Mouse (Mus musculus) thymus, postnatal 0 days (tissue): ENCODE data around the gene Lrrc25. TPM values are rescaled to one million over a fixed set of nuclear protein-coding genes. Genes with fewer than 3 reads are reported as not detected.
"Not testable (repeated sequence)": the region's sequence is repeated elsewhere in the genome, so short reads cannot be mapped to it uniquely, and the experiment has no call there.

Experiments
- DNase-seq: peaks from one replicate; pipeline ENCODE4 v3.0.0-alpha.2; 2015; ENCODE audit warnings: low spot score
- polyA plus RNA-seq: library from polyadenylated mRNA; unstranded; fragments of >200 nt; fragmentation: Nextera tagmentation; extraction: Ambion mirVana; gene quantifications from 2 replicates; pipeline ENCODE4 v1.2.1, GENCODE M21; 2015

Gene Lrrc25
- polyA plus RNA-seq: 4.7 and 5.8 TPM in 2 replicates

- DNase-seq: no peak
Measured at GRCm38 (mm10) chr8:70615894-70616293, at the start of gene Lrrc25. TSS of gene Lrrc25 (plus strand) at chr8:70616155.

DNA sequence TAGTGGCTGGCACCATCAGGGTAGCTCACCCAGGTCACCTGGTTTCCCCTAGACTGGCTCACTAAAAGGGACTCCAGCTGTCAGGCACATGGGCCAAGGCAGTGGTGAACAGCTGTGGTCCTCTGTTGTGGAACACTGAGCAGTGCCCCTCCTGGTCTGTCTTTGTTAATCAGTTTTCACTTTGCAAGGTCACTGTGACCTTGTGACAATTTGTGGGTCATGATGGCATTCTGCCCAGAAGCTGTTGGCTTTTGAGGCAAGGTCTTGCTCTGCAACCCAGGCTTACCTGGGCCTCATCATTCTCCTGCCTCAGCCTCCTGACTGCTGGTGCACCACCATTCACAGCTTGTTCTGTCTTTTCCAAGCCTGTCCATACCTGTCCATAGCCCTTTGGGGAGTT lies 45.6 kb upstream of the Lrrc25 start:
- DNase-seq: no peak

- DNase-seq: no peak
Measured at GRCm38 (mm10) chr8:70570990-70571389, 45.0 kb upstream of the Lrrc25 start.

DNA sequence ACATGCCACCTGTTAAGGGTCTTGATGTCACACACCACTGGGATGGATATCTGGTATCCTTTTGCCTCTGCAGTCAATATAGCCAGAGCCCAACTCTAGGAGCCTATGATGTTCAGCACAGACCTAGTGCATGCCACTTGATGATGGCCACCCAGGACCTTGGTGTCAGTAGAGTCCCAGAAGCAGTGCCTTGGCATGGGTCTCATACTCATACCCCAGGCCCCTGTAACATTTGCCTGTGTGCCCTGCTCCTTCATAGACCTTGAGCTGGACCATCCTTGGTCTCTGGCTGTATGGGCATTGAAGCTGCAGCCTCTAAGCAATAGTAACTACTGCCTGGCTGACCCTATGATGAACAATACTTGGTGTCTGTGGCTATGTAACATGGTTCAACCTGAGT lies 41.7 kb upstream of the Lrrc25 start:
- no peak for DNase-seq

DNA sequence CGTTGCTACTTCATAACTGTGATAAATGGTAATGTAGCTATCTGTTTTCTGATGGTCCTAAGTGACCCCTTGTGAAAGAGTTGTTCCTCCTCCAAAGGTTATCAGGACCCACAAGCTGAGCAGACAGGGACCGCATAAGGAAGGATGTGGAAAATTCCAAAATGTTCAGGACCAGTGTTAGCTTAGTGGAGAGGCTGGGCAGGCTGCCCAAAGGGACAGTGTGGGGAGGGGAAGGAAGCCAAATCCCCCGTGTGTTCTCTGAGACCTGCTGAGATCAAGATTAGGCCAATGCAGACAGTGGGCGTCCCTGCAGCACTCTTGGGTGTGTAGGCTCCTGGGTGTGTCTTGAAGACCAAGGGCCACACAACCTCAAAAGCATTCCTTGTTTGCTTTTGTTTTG lies 41.0 kb upstream of the Lrrc25 start:
- no peak for DNase-seq

DNA sequence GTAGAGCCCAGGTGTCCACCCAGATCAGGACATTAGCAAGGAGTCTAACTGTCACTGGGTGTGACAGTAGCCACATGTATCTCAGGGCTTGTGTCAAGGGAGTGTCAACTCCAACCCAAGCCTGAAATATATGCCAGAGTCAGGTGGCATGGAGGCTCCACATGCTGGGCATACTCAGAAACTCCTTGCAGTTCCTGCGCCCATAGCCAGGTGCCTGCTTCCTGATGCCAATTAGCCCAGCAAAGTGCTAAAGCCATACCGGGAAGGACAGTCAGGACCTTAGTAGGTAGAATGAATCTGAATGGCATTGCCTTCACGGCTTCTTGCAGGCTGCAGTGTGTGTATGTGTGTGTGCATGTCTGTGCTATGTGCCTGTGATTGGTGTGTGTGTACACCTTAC lies 38.7 kb upstream of the Lrrc25 start:
- no peak for DNase-seq

GRCm38 (mm10) chr8:70583476-70584387 lies 32.2 kb upstream of the Lrrc25 start:
- DNase-seq: no peak

DNA sequence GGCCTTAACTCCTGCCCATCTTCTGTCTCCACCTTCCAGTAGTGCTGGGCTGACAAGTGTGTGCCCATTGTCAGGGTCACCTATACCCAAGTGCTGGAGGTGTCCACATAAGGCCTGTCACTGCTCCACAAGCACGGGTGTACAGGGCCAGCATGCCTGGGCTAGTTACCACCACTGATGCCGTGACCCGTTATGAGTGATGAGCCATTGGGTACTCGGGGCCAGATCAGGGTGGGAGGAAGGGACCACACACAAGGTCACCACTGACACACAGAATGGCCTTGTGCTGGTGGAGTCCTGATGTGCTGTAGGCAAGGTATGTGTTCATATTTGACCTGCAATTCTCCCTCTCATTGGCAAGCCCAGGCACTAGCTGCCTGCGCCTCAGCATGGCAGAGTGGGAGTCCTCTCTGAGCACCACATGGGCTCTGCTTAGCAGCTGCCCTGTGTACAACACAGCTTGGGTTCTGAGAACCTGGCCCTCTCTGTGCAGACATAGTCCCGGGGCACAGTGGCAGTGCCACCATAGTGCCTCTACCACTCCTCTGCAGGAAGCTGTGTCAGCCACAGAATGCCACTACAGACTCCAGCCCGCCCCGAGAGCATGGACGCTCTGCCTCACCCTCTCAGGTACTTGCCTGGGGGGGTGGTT lies 31.2 kb upstream of the Lrrc25 start:
- DNase-seq: no peak

DNA sequence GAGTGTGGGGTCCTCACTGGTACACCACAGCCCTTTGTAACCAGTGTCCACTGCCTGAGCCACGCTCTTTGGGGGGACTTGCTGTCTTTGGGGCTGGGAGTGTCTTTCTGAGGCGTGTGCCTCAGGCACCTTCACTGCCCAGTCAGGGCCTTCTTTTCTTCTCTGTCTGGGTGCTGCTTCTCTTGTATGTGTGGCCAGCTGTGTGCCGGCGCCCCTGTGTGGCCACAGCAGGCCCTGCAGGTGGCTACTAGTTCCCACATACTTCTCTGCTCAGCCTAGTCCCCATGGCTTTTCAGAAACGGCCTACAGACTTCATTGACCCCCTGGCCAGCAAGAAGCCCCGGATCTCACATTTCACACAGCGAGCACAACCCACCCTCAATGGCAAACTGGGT lies 30.7 kb upstream of the Lrrc25 start:
- peak; percentile 59 for DNase-seq

DNA sequence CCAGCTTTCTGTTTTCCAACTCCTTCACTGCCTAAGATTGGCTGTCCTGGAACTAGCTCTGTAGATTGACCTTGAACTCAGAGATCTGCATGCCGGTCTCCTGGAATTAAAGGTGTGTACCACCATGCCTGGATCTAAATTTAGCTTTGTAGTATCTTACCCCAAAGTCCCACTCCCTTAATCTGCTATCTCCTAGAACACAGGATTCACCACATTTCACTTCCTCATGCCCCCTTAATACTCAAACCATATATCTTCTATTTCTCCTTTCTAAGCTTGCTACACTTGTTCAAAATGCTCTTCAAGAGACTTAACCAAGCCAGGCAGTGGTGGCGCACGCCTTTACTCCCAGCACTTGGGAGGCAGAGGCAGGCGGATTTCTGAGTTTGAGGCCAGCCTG lies 28.0 kb upstream of the Lrrc25 start:
- DNase-seq: not testable (repeated sequence)

DNA sequence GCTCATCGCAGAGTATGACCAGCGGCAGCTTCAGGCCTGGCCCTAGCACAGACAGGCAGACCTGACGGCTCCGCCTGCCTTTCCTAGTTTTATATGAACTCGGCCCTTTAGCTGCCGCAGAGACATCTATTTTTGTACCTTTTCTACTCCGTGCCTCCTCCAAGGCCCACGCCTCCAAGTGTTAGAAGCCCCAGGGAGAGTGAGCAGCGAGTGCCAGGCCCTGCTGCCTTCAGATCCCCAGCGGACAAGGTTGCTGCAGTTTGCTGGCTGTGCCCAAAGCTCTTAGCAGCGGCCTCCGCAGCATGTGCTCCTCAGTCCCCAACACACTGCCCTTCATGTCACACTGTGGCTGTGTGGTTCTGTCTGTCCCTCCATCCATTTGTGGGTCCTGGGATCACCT lies 24.4 kb upstream of the Lrrc25 start:
- DNase-seq: no peak

GRCm38 (mm10) chr8:70593173-70593572 lies 22.8 kb upstream of the Lrrc25 start:
- no peak for DNase-seq

DNA sequence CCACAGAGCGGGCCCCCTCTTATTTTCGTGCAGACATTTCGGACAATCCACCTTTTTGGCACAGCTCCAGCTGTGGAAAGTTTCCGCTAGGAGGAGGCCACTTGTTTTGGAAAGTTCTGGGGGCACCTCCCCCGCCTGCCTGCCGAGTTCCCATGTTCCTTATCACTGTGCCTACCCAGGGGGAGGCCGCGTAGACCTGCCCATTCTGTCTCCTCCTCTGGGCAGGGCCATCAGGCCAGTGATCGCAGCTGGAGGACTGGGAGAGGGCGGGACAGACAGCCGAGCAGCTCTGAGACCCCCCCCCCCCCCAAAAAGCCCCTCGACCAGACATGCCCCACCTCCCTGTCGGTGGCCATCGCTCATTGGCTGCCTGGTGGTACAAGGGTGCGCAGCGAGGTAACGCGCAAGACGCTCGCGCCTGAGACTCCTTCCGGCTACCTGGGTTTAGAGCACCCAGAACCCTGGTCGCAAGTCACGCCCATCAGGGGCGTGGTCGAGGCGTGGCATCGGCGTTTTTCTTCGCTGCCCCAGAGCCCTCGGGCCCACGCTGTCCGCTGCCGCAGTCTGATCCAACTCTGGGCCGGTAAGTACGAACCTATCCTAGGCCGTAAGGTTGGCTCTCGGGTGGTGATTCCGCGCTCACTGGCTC lies 21.9 kb upstream of the Lrrc25 start, which contains the start of gene Isyna1:
Isyna1 (plus strand) TSS at position 413 of the 649 bp plus-strand sequence.
- DNase-seq: peak; percentile 94

- peak; percentile 32 for DNase-seq
Measured at GRCm38 (mm10) chr8:70594621-70595564, 21.1 kb upstream of the Lrrc25 start.

GRCm38 (mm10) chr8:70595811-70596210 lies 20.1 kb upstream of the Lrrc25 start:
- DNase-seq: no peak

DNA sequence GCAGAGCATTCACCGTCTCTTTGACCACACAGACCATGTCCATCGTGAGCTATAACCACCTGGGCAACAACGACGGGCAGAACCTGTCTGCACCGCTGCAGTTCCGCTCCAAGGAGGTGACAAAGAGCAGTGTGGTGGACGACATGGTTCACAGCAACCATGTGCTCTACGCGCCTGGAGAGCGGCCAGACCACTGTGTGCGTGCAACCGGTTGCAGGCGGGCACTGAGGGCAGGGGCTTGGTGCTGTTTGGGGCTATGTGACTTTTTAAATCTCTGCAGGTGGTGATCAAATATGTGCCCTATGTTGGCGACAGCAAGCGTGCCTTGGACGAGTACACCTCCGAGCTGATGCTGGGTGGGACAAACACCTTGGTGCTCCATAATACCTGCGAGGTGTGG lies 19.7 kb upstream of the Lrrc25 start:
- no peak for DNase-seq

DNA sequence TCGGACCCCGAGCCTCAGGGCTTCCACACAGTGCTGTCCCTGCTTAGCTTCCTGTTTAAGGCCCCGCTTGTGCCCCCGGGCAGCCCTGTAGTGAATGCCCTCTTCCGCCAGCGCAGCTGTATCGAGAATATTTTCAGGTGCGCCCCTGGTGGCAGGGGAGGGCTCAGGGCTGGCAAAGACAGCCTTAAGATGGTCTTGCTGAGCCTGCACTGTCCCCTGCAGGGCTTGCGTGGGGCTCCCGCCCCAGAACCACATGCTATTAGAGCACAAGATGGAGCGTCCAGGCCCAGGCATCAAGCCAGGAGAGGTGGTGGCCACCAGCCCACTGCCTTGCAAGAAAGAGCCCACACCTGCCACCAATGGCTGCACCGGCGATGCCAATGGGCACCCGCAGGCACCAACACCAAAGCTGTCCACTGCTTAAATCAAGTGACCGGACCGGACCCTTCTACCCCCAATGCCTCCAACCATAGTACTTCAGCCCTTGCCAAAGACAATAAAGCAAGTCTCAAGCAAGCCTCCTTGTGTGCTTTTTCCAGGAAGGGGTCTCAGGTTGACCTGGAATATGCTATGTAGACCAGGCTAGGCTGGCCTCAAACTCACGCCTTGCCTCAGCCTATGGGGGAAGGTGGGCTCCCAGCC lies 19.1 kb upstream of the Lrrc25 start:
- no peak for DNase-seq

GRCm38 (mm10) chr8:70597417-70598272 lies 18.3 kb upstream of the Lrrc25 start:
- DNase-seq: no peak

- DNase-seq: no peak
Measured at GRCm38 (mm10) chr8:70598283-70598682, 17.7 kb upstream of the Lrrc25 start.
